Mouse (Mus musculus): Measurements from ENCODE around the gene Exoc7. TPM values are rescaled to one million over a fixed set of nuclear protein-coding genes. Genes with fewer than 3 reads are reported as not detected.

Exoc7 gene
- polyA plus RNA-seq, 1 experiment from 2014 or later, result 44.6 TPM

DNA sequence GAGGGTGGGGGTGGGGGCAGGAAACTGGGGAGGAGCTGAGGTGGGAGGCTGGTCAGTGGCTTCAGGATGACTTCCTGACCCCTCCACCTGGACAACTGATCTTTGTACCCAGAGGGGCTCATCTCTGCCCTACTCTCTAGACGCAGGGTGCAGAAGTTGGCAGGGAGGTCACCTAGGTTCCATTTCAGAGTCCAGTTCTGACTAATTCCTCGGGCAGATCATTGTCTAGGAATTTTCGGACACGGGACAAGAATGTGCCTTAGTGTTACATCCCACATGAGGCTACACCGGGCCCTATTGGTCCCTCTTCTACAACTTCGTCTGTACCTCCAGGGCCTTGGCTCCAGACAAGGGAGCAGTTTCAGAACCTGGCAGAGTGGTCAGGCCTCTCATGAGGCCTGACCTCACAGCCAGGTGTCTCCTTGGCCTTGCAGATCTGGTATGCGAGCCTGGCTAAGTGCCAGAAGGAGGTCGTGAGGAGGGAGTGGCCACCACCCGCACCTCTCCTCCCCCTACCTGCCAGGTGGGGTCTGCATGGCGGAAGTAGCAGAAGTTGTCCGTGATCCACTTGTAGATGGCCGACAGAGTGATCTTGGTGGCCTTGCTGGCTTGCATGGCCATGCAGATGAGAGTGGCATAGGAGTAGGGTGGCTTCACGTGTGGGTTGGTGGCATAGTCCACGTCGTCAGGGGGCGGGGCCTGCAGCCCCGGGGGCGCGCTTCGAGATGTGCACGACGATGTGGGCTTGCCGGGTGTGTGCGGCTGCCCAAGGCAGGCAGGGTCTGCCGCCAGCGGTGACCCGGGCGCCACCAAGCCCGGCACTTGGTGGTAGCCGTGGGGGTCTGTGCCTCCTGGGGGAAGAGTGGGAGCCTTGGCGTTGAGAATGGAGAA lies 26.7 kb upstream of the Exoc7 start:
- ATAC-seq, result no peak
- Histone ChIP-seq H3K4me3 (ENCODE audit: low read depth, low read length) (peak overlapping the region; percentile 73), H3K36me3 (ENCODE audit: control insufficient read depth, insufficient read depth) (peaks cover 5% of the 10 kb centered on the region; the same call in 1 of the 2 replicates), H3K9ac (ENCODE audit: low read depth, low read length) (no peak overlapping the region), H3K4me1 (replicated peaks; ENCODE audit: control insufficient read depth, insufficient read depth, low read length) (peaks cover 8% of the 10 kb centered on the region; the same call in 1 of the 2 replicates), H3K27ac (ENCODE audit: low read depth, low read length) (no peak overlapping the region), H3K27me3 (replicated peaks; ENCODE audit: control insufficient read depth, insufficient read depth, low read length) (peaks cover 16% of the 10 kb centered on the region), H3K9me3 (ENCODE audit: control insufficient read depth) (no peaks in the 10 kb centered on the region), H3K4me2 (replicated peaks; ENCODE audit: low read depth) (peak overlapping the region; percentile 100)
- 24% methylated on average over 31 of the region's 31 CpGs for WGBS
- TF ChIP-seq CTCF (IDR thresholded peaks at IDR 0.05; ENCODE audit: low read depth), result no peak

- H3K36me3 ChIP-seq (ENCODE audit: control insufficient read depth, insufficient read depth), result no peaks in the 10 kb centered on the region
- ATAC-seq, result no peak
- no peak overlapping the region for H3K27ac ChIP-seq (ENCODE audit: low read depth, low read length)
- no peak overlapping the region for H3K4me2 ChIP-seq (replicated peaks; ENCODE audit: low read depth)
- H3K9me3 ChIP-seq (ENCODE audit: control insufficient read depth), result no peaks in the 10 kb centered on the region
- H3K9ac ChIP-seq (ENCODE audit: low read depth, low read length), result no peak overlapping the region
- 54% methylated on average over 3 of the region's 3 CpGs for WGBS
- peaks cover 16% of the 10 kb centered on the region for H3K27me3 ChIP-seq (replicated peaks; ENCODE audit: control insufficient read depth, insufficient read depth, low read length)
- H3K4me1 ChIP-seq (replicated peaks; ENCODE audit: control insufficient read depth, insufficient read depth, low read length), result peaks cover 8% of the 10 kb centered on the region; the same call in 1 of the 2 replicates
- TF ChIP-seq CTCF (IDR thresholded peaks at IDR 0.05; ENCODE audit: low read depth), result no peak
- no peak overlapping the region for H3K4me3 ChIP-seq (ENCODE audit: low read depth, low read length)
Measured at GRCm38 (mm10) chr11:116332983-116333270, 25.9 kb upstream of the Exoc7 start.

DNA sequence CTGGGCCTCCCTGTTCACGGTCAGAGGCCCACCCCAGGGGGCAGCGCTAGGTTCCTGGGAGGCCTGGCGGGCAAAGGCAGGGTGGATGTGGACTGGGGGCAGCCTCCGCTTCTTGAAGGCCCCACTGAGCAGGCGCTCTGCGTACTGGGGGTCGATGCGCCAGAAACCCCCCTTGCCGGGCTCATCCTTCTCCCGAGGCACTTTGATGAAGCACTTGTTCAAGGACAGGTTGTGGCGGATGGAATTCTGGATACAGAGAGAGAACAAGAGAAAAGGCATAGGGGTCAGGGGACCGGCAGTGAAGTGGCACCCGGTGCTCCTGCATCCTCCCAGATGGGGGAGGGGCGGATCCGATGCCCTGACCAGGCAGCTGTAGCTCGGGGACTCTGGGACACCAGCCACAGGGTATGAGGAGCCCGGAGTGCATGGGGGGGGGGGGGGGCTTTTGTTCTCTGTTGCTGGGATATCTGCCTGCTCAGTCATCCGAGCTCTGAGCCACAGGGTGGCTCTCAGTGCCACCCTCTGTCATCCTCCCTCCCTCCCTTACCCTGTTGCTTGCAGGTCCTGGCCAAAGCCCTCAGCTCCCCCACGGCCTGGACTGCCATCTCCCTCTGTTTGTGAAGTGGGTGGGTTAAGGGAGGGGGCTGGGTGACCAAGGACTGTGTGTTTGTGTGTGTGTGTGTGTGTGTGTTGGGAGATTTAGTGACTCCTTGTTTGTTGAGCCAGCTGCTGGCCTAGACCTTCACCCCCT lies 25.4 kb upstream of the Exoc7 start:
- Histone ChIP-seq H3K9ac (ENCODE audit: low read depth, low read length) (no peak overlapping the region), H3K4me3 (ENCODE audit: low read depth, low read length) (no peak overlapping the region), H3K4me1 (replicated peaks; ENCODE audit: control insufficient read depth, insufficient read depth, low read length) (peaks cover 8% of the 10 kb centered on the region; the same call in 1 of the 2 replicates), H3K4me2 (replicated peaks; ENCODE audit: low read depth) (no peak overlapping the region), H3K27ac (ENCODE audit: low read depth, low read length) (no peak overlapping the region), H3K27me3 (replicated peaks; ENCODE audit: control insufficient read depth, insufficient read depth, low read length) (peaks cover 16% of the 10 kb centered on the region), H3K9me3 (ENCODE audit: control insufficient read depth) (no peaks in the 10 kb centered on the region), H3K36me3 (ENCODE audit: control insufficient read depth, insufficient read depth) (no peaks in the 10 kb centered on the region)
- TF ChIP-seq CTCF (IDR thresholded peaks at IDR 0.05; ENCODE audit: low read depth), result no peak
- ATAC-seq, result no peak
- WGBS, result 40% methylated on average over 19 of the region's 19 CpGs

DNA sequence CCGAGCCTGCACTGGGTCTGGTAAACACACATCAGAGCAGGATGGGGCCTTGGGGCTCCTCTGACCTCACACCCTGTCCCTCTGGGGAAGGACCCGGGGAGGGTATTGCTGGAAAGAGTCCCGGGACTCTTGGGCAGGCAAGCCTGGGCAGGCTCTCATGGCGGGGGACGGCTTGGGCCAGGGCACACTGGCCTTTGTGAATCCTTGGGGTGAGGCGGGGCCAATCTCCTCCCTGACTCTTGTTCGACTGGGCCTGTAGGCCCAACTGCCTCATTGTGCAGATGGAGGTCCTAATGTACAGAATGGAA lies 23.1 kb upstream of the Exoc7 start:
- Histone ChIP-seq H3K4me3 (ENCODE audit: low read depth, low read length) (no peak overlapping the region), H3K27me3 (replicated peaks; ENCODE audit: control insufficient read depth, insufficient read depth, low read length) (peaks cover 16% of the 10 kb centered on the region), H3K9me3 (ENCODE audit: control insufficient read depth) (no peaks in the 10 kb centered on the region), H3K27ac (ENCODE audit: low read depth, low read length) (no peak overlapping the region), H3K36me3 (ENCODE audit: control insufficient read depth, insufficient read depth) (no peaks in the 10 kb centered on the region), H3K9ac (ENCODE audit: low read depth, low read length) (no peak overlapping the region), H3K4me2 (replicated peaks; ENCODE audit: low read depth) (no peak overlapping the region), H3K4me1 (replicated peaks; ENCODE audit: control insufficient read depth, insufficient read depth, low read length) (peaks cover 8% of the 10 kb centered on the region; the same call in 1 of the 2 replicates)
- no peak for ATAC-seq
- WGBS, result 72% methylated on average over 7 of the region's 7 CpGs
- TF ChIP-seq CTCF (IDR thresholded peaks at IDR 0.05; ENCODE audit: low read depth), result no peak

- Histone ChIP-seq H3K9me3 (ENCODE audit: control insufficient read depth) (no peaks in the 10 kb centered on the region), H3K4me3 (ENCODE audit: low read depth, low read length) (no peak overlapping the region), H3K9ac (ENCODE audit: low read depth, low read length) (no peak overlapping the region), H3K27ac (ENCODE audit: low read depth, low read length) (no peak overlapping the region), H3K27me3 (replicated peaks; ENCODE audit: control insufficient read depth, insufficient read depth, low read length) (peaks cover 10% of the 10 kb centered on the region), H3K4me1 (replicated peaks; ENCODE audit: control insufficient read depth, insufficient read depth, low read length) (peaks cover 6% of the 10 kb centered on the region; the same call in 1 of the 2 replicates), H3K36me3 (ENCODE audit: control insufficient read depth, insufficient read depth) (no peaks in the 10 kb centered on the region), H3K4me2 (replicated peaks; ENCODE audit: low read depth) (no peak overlapping the region)
- ATAC-seq, result no peak
- no peak for TF ChIP-seq CTCF (IDR thresholded peaks at IDR 0.05; ENCODE audit: low read depth)
- whole genome bisulfite sequencing, result 53% methylated on average over 18 of the region's 18 CpGs
Measured at GRCm38 (mm10) chr11:116329314-116330210, 22.5 kb upstream of the Exoc7 start.

All from intestine, postnatal 0 days (tissue).